Mouse (Mus musculus): ENCODE measurements around the gene Sis.

DNA sequence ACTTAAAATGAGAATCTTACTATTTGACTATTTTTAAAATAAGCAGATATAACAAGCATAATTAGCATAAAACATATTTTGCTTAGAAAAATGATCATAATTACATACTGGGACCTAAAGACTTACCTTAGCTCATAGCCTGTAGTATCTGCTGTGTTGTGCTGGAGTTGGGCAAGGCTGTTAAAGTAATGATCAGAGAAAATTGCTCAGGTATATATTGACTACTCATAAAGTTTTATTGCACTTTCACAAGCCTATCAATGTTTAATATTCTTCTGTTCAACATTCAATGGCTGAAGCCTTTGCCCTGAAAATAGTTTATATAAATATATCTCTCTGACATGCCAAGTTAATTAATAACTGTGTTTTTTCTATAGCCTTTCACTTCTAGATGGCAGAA is at the start of gene Sis:
- TF ChIP-seq CTCF (IDR thresholded peaks at IDR 0.05; ENCODE audit: low read depth, low read length) (no peak), POLR2A (IDR thresholded peaks at IDR 0.05; ENCODE audit: extremely low read depth, insufficient read depth, low read length) (no peak)
